Mouse (Mus musculus) fibroblast of lung, adult 2 months (primary cell): ENCODE measurements at regions not wholly inside any gene's neighbourhood (a gene's known extent, or its start where the extent isn't known, plus 50 kb on each side); places are given as distances from the start of the nearest gene placed in this dataset.
"Not testable (repeated sequence)": the region's sequence is repeated elsewhere in the genome, so short reads cannot be mapped to it uniquely, and the experiment has no call there.

ENCODE experiments used
- DNase-seq: peaks from one replicate; pipeline ENCODE4 v3.0.0-alpha.2; 2011; ENCODE audit warnings: low read depth

DNA sequence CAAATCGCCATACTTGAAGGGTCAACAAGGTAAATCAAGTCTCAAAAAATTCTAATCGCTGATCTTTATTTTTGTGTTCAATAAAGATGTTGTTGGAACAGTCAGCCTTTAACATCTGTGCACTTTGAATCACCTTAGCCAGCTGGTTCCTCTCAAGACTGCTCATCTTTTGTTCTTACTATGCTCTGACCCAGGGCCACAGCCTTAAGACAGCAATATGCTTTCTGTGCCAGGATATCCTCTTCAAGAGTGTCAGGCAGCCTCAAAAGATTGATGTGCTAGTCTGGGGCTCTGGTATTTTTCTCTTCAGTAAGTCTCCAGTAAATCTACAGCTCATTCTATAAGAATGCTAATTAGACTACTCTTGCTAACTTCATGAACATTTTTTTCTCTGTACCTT is 199.9 kb downstream of the Dph6 start:
- DNase-seq, result no peak

- DNase-seq, result no peak
These were observed 204.6 kb downstream of the Dph6 start for GRCm38 (mm10) chr2:114450185-114450584.

GRCm38 (mm10) chr2:114443801-114444200 is 211.0 kb downstream of the Dph6 start:
- DNase-seq, result peak; percentile 2

DNA sequence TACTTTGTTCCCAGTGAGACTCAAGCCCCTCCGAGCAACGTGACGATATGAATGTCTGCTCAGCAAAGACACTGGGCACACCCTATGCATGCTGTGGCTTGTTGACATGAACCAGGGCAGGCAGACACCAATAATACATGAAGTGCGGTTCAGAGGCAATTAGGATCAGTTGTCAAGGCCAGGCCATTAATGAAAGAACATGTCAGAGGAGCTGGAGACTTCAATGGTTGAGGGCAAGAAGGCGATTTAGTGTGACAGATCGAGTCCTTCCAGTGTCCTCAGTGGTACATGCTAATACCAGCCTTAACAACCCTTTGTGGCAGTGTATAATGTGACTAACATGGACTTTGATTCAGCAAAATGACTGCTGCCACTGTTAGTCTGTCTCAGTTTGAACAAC is 213.8 kb downstream of the Dph6 start:
- no peak for DNase-seq

DNA sequence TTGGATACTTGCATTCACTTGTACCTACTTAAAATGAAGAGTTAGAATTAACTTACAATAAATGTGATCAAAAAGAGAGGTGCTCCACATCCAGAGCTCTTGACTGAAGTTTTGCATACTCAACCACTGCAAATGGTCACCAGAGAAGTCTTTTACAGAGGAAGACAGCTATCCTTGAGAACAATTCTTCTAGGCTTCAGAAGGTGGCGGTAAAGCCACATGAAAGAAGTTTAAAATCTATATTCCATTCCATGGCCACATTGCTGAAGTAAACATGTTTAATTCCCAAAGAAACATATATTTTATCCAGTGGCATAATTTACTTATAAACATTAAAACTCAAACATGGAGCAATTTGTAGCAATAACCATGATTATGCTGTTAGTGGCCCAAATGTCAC is 215.1 kb downstream of the Dph6 start:
- DNase-seq, result peak; percentile 3

DNA sequence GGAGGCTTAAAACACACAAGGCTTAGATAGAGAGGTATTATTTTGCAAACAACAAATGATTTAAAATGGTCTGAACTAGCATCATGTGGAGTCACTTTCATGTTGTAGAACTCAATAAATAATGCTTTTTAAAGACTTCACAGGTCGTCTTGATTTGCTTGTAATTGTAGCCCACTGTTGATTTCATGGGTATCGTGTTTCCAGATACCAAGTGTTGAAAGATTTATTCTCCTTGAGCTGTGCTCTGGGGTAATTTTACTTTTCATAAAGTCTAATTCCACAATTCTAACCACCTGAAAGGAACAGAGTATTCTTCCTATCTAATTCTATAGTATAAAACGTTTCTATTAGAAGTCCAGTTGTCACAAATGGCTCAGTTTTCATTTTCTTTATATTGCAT is 216.7 kb downstream of the Dph6 start:
- no peak for DNase-seq

DNA sequence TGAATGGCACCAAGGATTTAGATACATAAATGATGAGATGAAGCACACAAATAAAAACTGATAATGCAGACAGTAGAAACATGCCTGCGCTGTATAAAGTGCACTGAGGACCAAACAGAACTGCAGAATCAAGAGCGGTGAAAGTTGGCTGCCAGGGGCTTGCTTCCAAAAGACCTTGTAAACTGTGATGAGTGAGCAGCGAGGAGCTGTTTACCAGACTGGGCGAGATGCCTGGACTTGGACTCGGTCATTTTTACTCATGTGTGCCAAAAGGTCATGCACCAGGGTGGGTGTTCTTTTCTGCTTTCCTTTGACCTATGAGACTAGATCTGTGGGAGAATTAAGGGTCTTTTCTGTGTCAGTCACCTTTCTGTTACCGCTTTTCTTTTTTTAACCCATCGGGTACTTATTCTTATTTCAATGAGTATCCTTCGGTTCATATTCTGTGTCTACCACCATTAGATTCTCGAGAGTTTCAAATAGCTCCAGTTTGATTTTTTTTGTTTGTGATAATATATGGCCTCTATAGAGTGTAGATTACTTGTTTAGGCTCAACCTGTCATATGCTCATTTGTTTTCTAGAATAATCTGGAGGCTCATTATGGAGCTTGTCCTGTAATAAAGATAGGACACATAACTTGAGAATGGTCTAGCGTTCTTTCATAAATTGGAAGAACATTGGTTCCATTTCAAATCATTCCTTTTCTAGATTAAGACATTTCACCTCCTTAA is 226.3 kb upstream of the Zfp770 start:
- peak; percentile 81 for DNase-seq

DNA sequence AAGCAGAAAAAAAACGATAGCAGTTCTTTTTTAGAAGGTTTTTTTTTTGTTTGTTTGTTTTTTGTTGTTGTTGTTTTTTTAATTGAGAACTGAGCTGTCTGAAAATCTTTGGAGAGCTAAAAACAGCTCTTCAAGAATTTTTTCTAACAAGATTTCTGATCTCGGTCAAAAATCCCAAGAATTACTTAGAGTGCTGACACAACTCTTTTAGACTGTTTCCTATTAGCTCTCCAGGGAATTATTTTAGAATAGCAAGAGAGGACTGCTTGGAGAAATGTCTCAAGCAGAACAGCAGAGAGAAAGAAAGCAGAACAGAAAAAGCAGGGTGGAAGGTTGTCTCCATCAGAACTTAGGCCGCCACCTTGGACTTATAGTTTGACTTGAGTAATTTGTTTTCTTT is 218.1 kb upstream of the Zfp770 start:
- no peak for DNase-seq

DNA sequence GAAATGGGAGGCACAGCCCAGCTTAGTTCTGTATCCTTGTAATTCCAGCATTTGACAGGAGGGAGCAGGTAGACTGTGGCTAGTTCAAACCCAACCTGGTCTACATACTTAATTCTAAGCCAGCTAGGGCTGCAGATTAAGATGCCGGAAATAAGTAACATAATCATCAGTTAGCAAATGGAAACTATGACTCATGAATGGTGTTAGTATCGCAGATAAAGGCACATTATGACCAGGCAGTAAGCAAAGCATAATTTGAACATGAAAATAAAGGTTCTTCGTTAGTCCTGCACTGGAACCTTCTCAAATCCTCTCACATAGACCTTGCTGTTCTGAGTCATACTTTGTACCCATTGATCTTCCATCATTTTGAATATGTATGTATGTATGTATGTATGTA is 211.7 kb upstream of the Zfp770 start:
- DNase-seq, result no peak

DNA sequence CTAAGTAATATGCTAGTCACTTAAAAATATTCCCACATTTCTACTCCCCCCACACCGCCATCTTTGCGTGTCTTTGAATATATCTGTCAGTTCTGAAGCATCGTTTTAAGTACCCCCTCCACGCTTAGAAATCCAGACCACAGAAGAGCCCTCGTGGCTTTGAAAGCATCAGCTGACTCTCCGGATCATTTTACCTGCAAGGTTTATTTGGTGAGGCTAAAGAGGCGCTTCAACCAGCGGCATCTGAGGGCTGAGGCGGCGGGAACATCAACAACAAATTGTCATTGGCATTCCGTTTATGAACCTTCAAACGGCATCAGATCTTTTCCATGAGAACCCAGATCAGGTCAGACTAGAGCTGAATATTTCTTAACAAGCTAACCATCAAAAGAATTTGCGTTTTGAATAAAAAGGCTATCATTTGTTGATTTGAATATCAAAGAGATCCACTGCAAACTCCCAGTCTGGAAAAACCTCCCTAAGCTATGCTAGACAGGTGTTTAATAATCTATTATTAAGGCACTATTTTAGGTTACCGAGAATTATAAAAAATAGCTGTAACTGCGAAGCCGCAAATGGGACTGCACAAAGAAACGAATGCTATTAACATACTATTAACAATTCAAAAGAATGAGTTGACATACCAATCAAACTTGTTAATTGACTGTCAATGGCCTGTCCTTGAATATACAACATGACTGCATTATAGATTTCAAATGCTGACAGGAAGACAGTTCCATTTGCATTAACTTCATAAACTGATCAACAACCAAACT is 210.9 kb upstream of the Zfp770 start:
- no peak for DNase-seq

- no peak for DNase-seq
These were observed 209.4 kb upstream of the Zfp770 start for GRCm38 (mm10) chr2:114410717-114411116.

DNA sequence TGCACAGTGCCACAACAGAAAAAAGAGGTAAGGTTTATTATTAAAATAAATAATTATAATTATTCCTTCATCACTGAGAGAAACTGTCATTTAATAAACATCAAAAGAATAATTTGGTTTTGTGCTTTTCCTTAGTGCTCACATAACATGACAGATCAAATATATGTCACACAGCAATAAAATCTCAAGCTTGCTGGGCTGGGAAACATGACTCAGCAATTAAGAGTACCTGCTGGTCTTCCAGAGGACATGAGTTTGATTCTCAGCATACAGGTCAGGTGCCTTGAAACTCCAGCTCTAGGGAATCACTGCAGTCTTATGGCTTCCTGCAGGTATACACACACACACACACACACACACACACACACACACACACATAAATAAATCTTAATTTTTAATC is 208.3 kb upstream of the Zfp770 start:
- no peak for DNase-seq

DNA sequence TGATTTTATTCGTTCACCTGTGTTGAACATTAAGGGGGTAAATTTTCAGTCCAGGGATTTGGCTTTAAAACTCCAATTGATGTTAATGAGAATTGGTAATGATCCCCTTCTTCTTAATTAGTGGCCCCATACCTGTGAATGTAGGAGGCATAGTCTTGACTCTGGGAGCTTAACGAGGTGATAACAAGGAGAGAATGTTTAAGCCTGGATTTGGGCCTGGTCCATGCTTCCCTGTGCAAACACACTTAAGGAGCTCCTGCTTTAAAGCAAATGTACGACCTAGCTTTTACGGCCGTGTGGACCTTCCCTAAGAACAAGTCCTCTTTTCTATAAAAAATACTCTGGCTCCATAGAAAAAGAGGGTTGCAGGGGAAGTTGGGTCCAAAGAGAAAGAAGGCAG is 206.1 kb upstream of the Zfp770 start:
- DNase-seq, result no peak

DNA sequence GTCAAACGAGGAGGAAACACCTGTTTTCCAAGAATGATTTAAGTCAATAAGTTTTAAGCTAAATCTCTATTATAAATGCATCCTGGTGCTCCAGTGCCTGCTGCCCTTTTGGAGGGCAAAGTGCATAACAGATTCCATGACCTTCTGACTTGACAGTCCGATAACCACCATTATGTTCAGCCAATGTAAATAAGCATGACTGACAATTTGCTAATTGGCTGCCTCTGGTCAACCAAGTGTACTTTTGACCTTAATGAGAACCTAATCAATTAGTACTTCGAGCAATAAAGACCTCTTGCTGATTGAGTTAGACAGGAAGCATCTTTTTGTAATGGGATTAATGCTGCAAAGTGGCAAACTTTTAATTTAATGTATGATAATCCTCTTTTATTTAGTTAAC is 183.3 kb upstream of the Zfp770 start:
- DNase-seq, result no peak

GRCm38 (mm10) chr2:114378844-114379533 is 177.7 kb upstream of the Zfp770 start:
- no peak for DNase-seq

DNA sequence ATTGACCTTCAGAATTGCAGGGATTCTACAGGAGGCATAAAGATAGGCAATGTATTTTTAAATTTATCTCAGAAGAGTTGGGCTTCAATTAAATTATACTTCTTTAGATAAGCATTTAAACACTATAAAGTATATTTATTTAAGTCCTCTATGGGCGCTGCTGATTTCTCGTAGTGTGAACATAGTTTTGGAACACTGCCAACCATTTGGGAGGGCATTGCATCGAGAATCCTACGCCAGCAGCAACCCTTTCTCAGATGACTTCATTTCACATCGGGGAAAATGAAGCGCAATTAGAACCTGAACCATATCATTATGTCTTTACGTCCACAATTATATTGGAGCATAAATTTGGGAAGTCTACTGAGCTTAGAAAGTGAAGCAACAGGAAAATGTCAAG is 172.2 kb upstream of the Zfp770 start:
- no peak for DNase-seq

- DNase-seq, result not testable (repeated sequence)
These were observed 152.6 kb upstream of the Zfp770 start for GRCm38 (mm10) chr2:114353876-114354275.

GRCm38 (mm10) chr2:114340578-114341293 is 139.5 kb upstream of the Zfp770 start:
- DNase-seq, result no peak

GRCm38 (mm10) chr2:114301746-114302145 is 100.5 kb upstream of the Zfp770 start:
- no peak for DNase-seq

- DNase-seq, result peak; percentile 3
These were observed 93.8 kb upstream of the Zfp770 start for GRCm38 (mm10) chr2:114295110-114295509.

DNA sequence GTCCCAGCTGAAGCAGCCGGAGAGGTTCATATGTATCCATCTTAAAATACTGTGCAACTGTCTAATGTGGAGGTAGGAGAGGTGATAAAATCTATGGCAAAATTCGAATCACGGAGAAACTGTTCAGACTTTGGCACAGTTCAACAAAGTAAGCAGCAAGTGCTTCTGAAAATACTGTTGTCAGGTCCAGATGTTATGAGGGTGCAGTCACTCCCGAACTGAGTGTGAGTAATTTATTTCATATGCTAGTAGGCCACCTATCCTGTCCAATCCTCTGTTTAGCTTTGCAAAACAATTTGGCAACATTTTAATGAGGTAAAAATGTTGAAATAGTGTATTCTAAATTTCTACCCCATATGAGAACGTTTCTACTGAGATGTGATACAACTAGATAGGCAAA is 90.1 kb upstream of the Zfp770 start:
- DNase-seq, result no peak

GRCm38 (mm10) chr2:114275536-114275935 is 74.3 kb upstream of the Zfp770 start:
- no peak for DNase-seq
